Mouse (Mus musculus) kidney, adult 2 months (tissue): ENCODE measurements around the gene Foxn3.

ENCODE experiments used
- CTCF ChIP-seq: fragments of 200-500 bp; conservative IDR thresholded peaks from 2 replicates; pipeline ENCODE4 v1.5.1; 2011; ENCODE audit warnings: low read depth, mild to moderate bottlenecking, control low read depth, low read length, moderate library complexity, mixed read lengths; ENCODE audit not compliant: insufficient read depth, insufficient read length
- POLR2A ChIP-seq: fragments of 200-500 bp; IDR thresholded peaks from one replicate; pipeline ENCODE4 v1.6.1; 2011; ENCODE audit warnings: low read depth, low read length, control low read depth

GRCm38 (mm10) chr12:99447791-99448190, 115.6 kb downstream of the Foxn3 start:
- TF ChIP-seq POLR2A: no peak
- no peak for TF ChIP-seq CTCF
